Mouse (Mus musculus): ENCODE data around the gene Zfp982.
"Not testable (repeated sequence)": the region's sequence is repeated elsewhere in the genome, so short reads cannot be mapped to it uniquely, and the experiment has no call there.

Zfp982 gene

DNA sequence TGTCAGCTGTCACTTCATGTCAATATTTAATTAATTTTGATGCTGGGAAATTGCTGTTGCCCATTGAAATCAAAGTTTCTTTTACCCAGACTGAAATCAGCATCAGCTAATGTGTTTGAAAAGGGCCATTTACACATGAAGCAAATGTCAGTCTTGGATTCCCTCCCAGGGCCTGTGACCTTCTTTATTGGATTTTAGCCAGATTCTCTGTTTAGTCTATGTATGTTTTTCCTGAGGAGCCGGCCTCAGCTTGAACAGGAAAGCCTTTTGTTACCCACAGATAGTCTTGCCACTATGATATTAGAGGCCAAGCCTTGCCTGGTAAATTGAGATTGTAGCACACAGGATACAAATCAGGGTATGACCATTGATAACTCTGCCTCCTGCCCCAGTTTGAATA lies 66.9 kb downstream of the Zfp982 start:
- DNase-seq (ENCODE audit: low read depth, low spot score), result not testable (repeated sequence)
